Mouse (Mus musculus): Measurements from ENCODE around the gene Itsn2. TPM values are rescaled to one million over a fixed set of nuclear protein-coding genes. Genes with fewer than 3 reads are reported as not detected.
"Not testable (repeated sequence)": the region's sequence is repeated elsewhere in the genome, so short reads cannot be mapped to it uniquely, and the experiment has no call there.

The Itsn2 gene
- total RNA-seq, 2 experiments from 2014 or later, result 17.9 to 22.2 TPM

DNA sequence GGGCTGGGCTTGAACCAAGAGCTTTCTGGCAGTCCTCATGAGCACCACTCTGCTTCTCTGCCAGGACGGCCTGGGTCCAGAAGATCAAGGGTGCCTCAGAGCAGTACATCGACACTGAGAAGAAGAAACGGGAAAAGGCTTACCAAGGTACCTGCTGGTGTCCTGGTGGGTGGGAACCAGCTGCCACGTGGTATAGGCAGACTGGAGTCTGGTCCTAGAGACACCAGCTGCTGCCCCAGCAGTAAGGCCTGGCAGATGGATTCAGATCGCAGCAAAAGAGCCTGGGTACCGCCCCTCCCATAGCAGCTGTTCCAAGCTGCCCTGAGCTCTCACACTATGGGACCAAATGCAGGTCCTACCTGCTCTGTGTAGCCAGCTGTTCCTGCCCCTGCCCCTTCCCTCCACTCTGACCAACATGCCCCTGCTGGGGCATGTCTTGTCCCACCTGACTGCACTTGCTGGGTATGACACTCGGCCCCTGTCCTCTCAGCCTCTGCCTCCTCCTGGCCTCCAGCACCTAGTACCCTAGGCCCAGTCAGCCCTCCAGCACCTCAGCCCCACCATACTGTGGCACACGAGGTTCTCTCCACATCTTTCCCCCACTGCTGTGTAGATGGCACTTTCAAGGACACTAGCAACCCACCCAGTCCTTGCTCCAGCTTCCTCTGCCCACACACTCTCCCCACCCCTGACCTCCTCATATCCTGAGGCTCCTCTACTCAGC is 116.6 kb downstream of the Itsn2 start:
- DNase-seq, result no peak

GRCm38 (mm10) chr12:4709926-4710325 is 117.5 kb downstream of the Itsn2 start:
- DNase-seq, result no peak

DNA sequence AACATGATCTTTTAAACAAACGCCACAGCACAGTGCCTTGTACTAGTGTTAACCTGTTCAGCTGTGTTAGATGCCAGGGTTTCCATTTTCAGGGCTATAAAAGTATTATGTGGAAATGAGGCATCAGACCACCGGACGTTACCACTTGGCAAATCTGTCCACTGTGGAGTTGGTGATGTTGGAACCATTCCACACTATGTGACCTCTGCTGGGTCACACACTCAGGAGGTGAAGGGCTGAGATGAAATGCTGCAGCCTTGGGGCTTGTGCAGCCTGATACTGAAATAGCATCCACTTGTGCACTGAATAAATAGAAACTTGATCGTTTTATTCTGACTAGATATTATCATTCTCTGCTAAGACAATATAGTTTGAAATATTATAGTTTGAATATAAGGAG is 120.9 kb downstream of the Itsn2 start:
- DNase-seq, result no peak

- no peak for DNase-seq
Observed at GRCm38 (mm10) chr12:4715606-4716005, 123.2 kb downstream of the Itsn2 start.

DNA sequence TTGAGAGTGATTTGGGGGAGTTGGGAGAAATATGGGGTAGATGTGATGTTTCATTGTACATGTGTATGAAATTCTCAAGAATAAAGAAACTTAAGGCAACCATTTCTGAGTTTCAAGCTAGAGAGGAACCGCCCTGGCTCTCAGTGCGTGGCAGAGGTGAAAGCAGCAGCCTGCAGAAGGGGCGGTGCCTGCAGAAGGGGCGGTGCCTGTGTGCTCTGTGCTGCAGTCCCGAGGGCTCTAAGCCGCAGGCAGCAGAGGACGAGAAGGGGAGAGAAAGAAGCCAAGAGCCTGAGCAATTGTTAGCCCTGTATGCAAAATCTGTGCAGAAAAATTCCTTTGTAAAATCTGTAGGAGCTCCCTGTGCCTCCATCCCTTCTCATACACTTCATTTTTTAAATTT is 125.0 kb downstream of the Itsn2 start:
- DNase-seq, result no peak

GRCm38 (mm10) chr12:4719066-4719761 is 126.8 kb downstream of the Itsn2 start:
- DNase-seq, result no peak

GRCm38 (mm10) chr12:4719762-4720754 is 127.6 kb downstream of the Itsn2 start:
- DNase-seq, result no peak

DNA sequence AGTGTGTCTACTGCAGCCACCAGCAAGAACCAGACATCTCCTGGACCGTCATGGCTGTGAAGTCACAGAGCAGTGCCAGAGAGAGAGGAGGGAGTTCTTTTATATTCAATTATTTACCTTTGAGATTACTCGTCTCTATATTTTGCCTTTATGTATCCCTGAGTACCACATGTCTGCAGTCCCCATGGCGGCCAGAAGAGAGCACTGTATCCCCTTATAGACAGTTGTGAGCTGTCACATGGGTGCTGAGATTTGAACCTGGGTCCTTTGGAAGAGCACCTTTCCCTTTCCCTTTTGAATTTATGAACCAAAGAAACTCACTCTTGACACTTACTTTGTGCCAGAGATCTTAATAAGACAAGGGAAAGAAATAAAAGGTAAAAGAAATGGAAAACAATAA is 136.7 kb downstream of the Itsn2 start:
- no peak for DNase-seq

GRCm38 (mm10) chr12:4731629-4732028 is 139.2 kb downstream of the Itsn2 start:
- no peak for DNase-seq

DNA sequence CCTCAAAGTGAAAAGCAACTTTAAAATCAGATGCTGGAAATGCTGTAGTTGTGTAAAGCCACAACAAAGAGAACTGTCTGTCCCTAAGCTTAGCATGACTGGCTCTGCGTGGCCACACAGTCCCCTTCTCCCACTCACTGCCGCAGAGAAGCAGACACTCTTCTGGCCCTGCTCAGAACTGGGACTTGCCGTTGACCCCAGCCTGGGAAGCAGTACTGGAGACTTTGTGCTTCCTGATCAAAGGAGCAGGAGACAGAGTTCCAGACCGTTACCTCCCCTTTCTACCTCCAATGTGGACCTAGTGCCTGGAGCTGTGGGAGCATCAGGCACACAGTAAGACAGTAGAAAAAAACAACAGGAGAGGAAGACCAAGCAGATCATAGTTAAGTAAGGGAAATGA is 139.9 kb downstream of the Itsn2 start:
- DNase-seq, result no peak

- no peak for DNase-seq
Observed at GRCm38 (mm10) chr12:4738031-4738576, 145.7 kb downstream of the Itsn2 start, which contains the start of gene Fam228a. TSS of gene Fam228a (minus strand) at chr12:4738430.

GRCm38 (mm10) chr12:4740823-4741222 is 148.4 kb downstream of the Itsn2 start:
- no peak for DNase-seq

DNA sequence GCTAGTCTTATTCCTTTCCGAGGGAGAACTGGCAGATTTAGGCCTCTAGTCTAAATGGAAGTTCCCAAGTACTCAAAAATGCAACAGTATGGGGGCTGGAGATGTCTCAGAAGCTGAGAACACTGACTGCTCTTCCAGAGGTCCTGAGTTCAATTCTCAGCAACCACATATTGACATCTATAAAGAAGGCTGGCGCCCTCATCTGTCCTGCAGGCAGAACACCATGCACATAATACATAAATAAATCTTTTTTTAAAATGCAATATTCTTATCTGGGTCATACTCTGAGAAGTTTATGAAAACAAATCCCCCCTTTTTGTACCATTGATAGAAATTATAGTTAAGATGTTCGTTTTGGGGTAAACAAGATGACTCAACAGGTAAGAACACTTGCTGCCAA is 149.7 kb downstream of the Itsn2 start:
- no peak for DNase-seq

DNA sequence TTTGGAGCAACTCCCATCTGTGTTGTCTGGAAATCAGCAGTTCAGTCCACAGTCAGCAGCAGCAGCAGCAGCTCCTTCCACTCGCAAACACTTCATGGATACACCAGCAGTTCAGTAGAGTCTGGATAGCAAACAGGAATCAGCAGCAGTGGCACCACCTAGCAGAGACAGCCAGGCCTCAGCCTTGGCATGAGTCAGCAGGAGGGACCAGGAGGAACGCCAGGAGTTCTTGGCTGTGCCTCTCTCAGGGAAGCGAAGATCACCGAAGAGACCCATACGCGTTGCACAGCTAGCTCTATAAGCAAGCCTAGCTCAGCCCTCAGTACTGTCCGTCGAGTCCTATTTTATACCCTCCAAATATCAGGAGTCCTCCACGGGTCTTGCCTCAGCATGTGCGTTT is 152.0 kb downstream of the Itsn2 start:
- peak; percentile 39 for DNase-seq

DNA sequence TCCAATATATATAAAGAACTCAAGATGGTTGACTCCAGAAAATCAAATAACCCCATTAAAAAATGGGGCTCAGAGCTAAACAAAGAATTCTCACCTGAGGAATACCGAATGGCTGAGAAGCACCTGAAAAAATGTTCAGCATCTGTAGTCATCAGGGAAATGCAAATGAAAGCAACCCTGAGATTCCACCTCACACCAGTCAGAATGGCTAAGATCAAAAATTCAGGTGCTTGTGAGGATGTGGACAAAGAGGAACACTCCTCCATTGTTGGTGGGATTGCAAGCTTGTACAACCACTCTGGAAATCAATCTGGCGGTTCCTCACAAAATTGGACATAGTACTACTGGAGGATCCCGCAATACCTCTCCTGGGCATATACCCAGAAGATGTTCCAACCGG is 162.0 kb downstream of the Itsn2 start:
- not testable (repeated sequence) for DNase-seq

- no peak for DNase-seq
Observed at GRCm38 (mm10) chr12:4757060-4757459, 164.6 kb downstream of the Itsn2 start.

Other genes starting within 250 kb of the Itsn2 start
- 10 to 100 TPM; 21.5 to 23.8 TPM for gene Ncoa1, start 115.5 kb upstream of the Itsn2 start, total RNA-seq (2021)
- not detected for gene Gm3625, start 289 bp downstream of the Itsn2 start, total RNA-seq (2021)
- under 1 TPM; 0.11 to 0.18 TPM for gene Fam228a, start 145.8 kb downstream of the Itsn2 start, total RNA-seq (2021)
- 1 to 10 TPM; 1.4 TPM for gene Pfn4, start 176.4 kb downstream of the Itsn2 start, total RNA-seq (2021)
- 1 to 10 TPM; 4.7 to 5.0 TPM for gene Fam228b, start 176.6 kb downstream of the Itsn2 start, total RNA-seq (2021)
- gene Sf3b6, start 224.9 kb downstream of the Itsn2 start, total RNA-seq (2021), result 10 to 100 TPM; 31.8 to 35.6 TPM
- gene Fkbp1b, start 249.0 kb downstream of the Itsn2 start, total RNA-seq (2021), result 1 to 10 TPM in 1 of 2 experiments, under 1 TPM in 1; 0.56 to 1.0 TPM

Data from gastrocnemius, postnatal 25 days (tissue).